Mouse (Mus musculus): Measurements from ENCODE around the gene Osbpl8.

DNA sequence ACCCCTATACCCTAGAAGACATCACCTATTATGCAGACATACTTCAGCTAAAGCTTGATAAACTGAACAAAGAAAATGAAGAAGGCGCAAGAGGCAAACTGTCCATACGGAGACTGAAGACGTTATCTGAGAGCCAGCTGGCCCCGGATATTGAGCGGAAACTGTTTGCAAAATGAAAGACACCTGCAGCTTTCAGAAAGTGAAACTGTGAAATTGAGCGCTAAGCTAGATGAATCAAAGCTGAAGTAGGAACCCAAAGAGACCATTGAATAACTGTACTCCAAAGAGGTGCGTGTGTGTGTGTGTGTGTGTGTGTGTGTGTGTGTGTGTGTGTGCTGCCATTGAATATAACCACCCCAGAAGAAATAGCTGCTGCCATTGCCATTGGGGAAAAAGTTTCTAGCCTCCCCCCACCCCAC is 7.3 kb upstream of the Osbpl8 start:
- no peak for TF ChIP-seq GATA1 (IDR thresholded peaks at IDR 0.05; ENCODE audit: borderline replicate concordance, low read length)
- no peak for TF ChIP-seq FLI1 (IDR thresholded peaks at IDR 0.05; ENCODE audit: low read length)
